Mouse (Mus musculus) limb, embryonic 13.5 days (tissue): ENCODE measurements at regions not wholly inside any gene's neighbourhood (a gene's known extent, or its start where the extent isn't known, plus 50 kb on each side); places are given as distances from the start of the nearest gene placed in this dataset.
A peak's percentile ranks its signal among the peaks of the same experiment; 100 is the strongest.

ENCODE experiments used
- ATAC-seq: fragments of 200-750 bp; cut with Nextera tagmentation; 2 replicates; pipeline ENCODE4 v1.8.0; 2017; ENCODE audit warnings: low read depth, moderate number of reproducible peaks, moderate TSS enrichment; ENCODE audit not compliant: low FRiP score
- H3K27ac ChIP-seq: fragments of 300-500 bp; sonication (generic); 2 replicates; pipeline ENCODE4 v1.5.1; 2015; ENCODE audit warnings: inconsistent platforms, mild to moderate bottlenecking, moderate library complexity
- H3K27me3 ChIP-seq: fragments of 300-500 bp; sonication (generic); 2 replicates; pipeline ENCODE4 v1.6.1; 2015; ENCODE audit warnings: mild to moderate bottlenecking, inconsistent platforms
- H3K36me3 ChIP-seq: fragments of 300-500 bp; sonication (generic); 2 replicates; pipeline ENCODE4 v1.6.1; 2015; ENCODE audit warnings: inconsistent platforms, mild to moderate bottlenecking, moderate library complexity
- H3K4me1 ChIP-seq: fragments of 300-500 bp; sonication (generic); 2 replicates; pipeline ENCODE4 v1.6.1; 2015; ENCODE audit warnings: inconsistent platforms
- H3K4me2 ChIP-seq: fragments of 300-500 bp; sonication (generic); replicated peaks from 2 replicates; pipeline ENCODE4 v1.6.1; 2015; ENCODE audit warnings: inconsistent platforms, mild to moderate bottlenecking, moderate library complexity
- H3K4me3 ChIP-seq: fragments of 300-500 bp; sonication (generic); 2 replicates; pipeline ENCODE4 v1.5.1; 2015; ENCODE audit warnings: moderate library complexity, mild to moderate bottlenecking, inconsistent platforms
- H3K9ac ChIP-seq: fragments of 300-500 bp; sonication (generic); 2 replicates; pipeline ENCODE4 v1.6.1; 2015; ENCODE audit warnings: mild to moderate bottlenecking, inconsistent platforms
- H3K9me3 ChIP-seq: fragments of 300-500 bp; sonication (generic); 2 replicates; pipeline ENCODE4 v1.6.1; 2016; ENCODE audit warnings: inconsistent platforms
- WGBS: fragments of 180-500 bp; shearing (Covaris S2); methylation state at CpG from one replicate; pipeline ENCODE4 v1.1.7; 2015; 5-methylcytosine and 5-hydroxymethylcytosine counted together

DNA sequence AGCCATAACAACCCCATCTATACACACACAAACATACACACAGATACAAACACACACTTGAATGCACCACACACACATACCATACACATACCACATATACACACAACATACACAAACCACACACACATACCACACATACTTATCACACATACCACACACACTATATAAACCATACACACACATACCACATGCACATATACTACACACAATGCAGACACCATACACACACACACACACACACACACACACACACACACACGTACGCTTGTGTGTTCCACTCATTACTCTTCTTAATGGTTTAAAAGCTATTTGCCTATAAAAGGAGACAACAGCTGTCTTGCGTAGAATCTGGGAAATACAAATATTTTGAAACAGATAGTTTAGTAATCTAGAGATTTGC, 83.1 kb upstream of the Gm6993 start:
- WGBS, result 96% methylated on average over 3 of the region's 3 CpGs
- Histone ChIP-seq H3K27ac (no peak overlapping the region), H3K4me3 (no peak overlapping the region), H3K4me1 (no peaks in the 10 kb centered on the region), H3K27me3 (no peaks in the 10 kb centered on the region), H3K9me3 (no peaks in the 10 kb centered on the region), H3K4me2 (no peak overlapping the region), H3K9ac (no peak overlapping the region), H3K36me3 (no peaks in the 10 kb centered on the region)
- no peak for ATAC-seq

DNA sequence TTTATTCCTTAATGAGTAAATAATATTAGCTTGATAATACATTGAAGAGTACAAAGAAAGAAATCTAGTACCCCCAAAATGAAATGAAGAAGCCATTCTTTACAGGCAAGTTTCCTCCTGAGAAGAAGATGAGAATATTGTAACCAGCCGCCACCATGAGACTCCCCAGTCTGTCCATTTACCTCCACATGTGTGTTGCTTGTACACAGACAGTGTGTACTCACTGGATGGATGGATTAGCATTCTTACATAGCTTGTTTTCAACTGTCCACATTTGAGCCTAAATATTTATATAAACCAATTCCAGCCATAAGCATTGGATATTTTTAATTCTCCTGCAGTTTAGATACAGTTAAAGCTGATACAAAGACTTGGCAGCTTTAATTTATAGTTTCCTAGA, 82.7 kb upstream of the Gm6993 start:
- Histone ChIP-seq H3K9ac (no peak overlapping the region), H3K27ac (no peak overlapping the region), H3K9me3 (no peaks in the 10 kb centered on the region), H3K27me3 (no peaks in the 10 kb centered on the region), H3K36me3 (no peaks in the 10 kb centered on the region), H3K4me2 (no peak overlapping the region), H3K4me3 (no peak overlapping the region), H3K4me1 (no peaks in the 10 kb centered on the region)
- WGBS, result 84% methylated on average over 1 of the region's 1 CpGs
- ATAC-seq, result no peak

GRCm38 (mm10) chr12:31158885-31159284, 81.7 kb upstream of the Gm6993 start:
- H3K4me2 ChIP-seq, result no peak overlapping the region
- ATAC-seq, result no peak
- no peaks in the 10 kb centered on the region for H3K4me1 ChIP-seq
- H3K4me3 ChIP-seq, result no peak overlapping the region
- no peaks in the 10 kb centered on the region for H3K36me3 ChIP-seq
- H3K27me3 ChIP-seq, result no peaks in the 10 kb centered on the region
- no peak overlapping the region for H3K27ac ChIP-seq
- H3K9ac ChIP-seq, result no peak overlapping the region
- H3K9me3 ChIP-seq, result no peaks in the 10 kb centered on the region
- 83% methylated on average over 4 of the region's 4 CpGs for WGBS

- WGBS, result 83% methylated on average over 7 of the region's 7 CpGs
- Histone ChIP-seq H3K4me3 (no peak overlapping the region), H3K4me2 (no peak overlapping the region), H3K4me1 (no peaks in the 10 kb centered on the region), H3K27ac (no peak overlapping the region), H3K9ac (no peak overlapping the region), H3K27me3 (no peaks in the 10 kb centered on the region), H3K36me3 (no peaks in the 10 kb centered on the region), H3K9me3 (no peaks in the 10 kb centered on the region)
- no peak for ATAC-seq
Observed at GRCm38 (mm10) chr12:31159378-31159777, 81.2 kb upstream of the Gm6993 start.

DNA sequence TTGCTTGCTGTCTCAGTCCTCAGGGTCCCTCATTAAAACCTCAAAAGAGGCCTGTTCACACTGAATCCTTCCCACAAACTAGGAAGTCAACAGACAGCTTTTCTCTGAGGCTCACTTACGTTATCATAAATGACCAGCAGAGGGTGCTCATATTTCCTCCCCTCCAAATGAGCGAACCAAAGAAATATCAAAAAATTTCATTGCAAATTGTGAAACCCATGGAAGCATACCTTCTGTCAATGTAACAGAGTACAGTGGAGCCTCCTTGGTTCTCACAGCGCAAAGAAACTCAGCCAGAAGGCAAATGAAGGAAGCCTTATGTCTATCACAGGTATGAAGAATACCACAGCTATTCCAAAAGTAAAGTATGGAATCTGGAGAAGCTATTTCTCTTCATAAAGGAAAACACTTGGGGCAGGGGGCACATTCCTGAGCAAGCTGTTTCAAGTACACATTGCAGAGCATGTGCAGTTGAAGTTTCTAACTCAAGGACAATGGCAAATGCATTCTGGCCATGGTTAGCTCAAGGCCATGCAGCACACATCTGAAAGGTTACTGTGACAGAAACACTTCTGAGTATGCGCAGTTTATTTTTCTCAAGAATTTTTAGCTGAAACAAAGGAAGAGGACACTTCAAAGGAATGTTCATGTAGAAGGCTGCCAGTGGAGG, 72.2 kb upstream of the Gm6993 start:
- no peaks in the 10 kb centered on the region for H3K36me3 ChIP-seq
- no peak overlapping the region for H3K27ac ChIP-seq
- H3K4me3 ChIP-seq, result no peak overlapping the region
- H3K9ac ChIP-seq, result no peak overlapping the region
- ATAC-seq, result no peak
- no peaks in the 10 kb centered on the region for H3K9me3 ChIP-seq
- peaks cover 15% of the 10 kb centered on the region; the same call in 1 of the 2 replicates for H3K4me1 ChIP-seq
- H3K27me3 ChIP-seq, result no peaks in the 10 kb centered on the region
- no peak overlapping the region for H3K4me2 ChIP-seq
- WGBS, result 47% methylated on average over 4 of the region's 4 CpGs

DNA sequence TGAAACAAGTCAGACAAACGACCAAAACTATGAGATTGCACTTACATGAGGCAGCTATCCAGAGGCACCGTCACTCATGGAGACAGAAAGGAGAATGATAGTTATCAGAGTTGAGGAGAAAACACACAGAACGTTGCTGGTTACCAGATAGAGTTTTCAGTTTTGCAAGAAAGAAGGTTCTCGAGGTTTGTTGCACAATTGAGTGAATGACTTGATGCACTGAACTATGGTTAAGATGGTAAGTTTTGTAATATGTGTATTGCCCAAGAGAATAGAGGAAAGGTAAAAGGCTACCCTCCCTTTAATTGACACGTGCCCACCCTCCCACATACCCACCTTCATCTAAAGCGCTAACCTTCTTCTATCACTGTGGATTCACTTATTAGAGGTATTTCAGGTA, 70.5 kb upstream of the Gm6993 start:
- 0 out of 2 replicates have a peak, but pooled peaks cover 7% of the 10 kb centered on the region for H3K9me3 ChIP-seq
- H3K36me3 ChIP-seq, result no peaks in the 10 kb centered on the region
- H3K27me3 ChIP-seq, result no peaks in the 10 kb centered on the region
- 84% methylated on average over 6 of the region's 6 CpGs for WGBS
- peaks cover 15% of the 10 kb centered on the region; the same call in 1 of the 2 replicates for H3K4me1 ChIP-seq
- H3K4me2 ChIP-seq, result no peak overlapping the region
- no peak overlapping the region for H3K9ac ChIP-seq
- no peak for ATAC-seq
- H3K4me3 ChIP-seq, result no peak overlapping the region
- H3K27ac ChIP-seq, result no peak overlapping the region

DNA sequence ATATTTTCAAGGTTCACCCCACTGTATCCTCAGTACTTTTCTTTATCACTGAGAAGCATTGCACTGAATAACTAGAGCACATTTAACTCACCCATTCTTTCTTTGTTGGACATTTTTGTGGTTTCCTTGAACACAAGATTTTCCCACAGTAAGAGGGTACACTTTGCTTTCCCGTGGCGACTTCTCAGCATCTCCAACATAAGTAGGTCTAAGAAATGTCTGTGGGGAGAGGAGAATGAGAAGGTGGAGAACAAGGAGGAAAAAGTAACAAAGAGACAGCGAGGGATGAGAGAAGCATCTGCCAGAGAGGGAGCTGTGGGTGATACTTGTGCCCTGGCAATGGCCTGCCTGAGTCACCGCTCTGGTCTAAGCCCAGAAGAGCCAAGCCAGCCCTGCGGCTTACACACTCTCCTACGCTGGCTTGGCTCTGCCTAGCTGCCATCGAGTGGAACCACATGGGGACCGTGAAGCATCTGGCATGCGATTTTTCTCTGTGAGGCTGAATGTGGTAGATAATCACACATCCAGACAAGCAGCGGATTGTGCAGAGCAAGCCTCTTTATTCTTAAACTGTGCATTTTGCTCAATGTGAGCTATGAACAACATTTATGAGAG, 69.9 kb upstream of the Gm6993 start:
- H3K36me3 ChIP-seq, result no peaks in the 10 kb centered on the region
- H3K27me3 ChIP-seq, result no peaks in the 10 kb centered on the region
- H3K4me2 ChIP-seq, result no peak overlapping the region
- 70% methylated on average over 10 of the region's 10 CpGs for WGBS
- H3K4me3 ChIP-seq, result no peak overlapping the region
- H3K9ac ChIP-seq, result no peak overlapping the region
- H3K27ac ChIP-seq, result 0 out of 2 replicates have a peak overlapping the region, but pooled peaks have one; percentile 15
- ATAC-seq, result no peak
- H3K9me3 ChIP-seq, result 0 out of 2 replicates have a peak, but pooled peaks cover 7% of the 10 kb centered on the region
- H3K4me1 ChIP-seq, result peaks cover 15% of the 10 kb centered on the region; the same call in 1 of the 2 replicates

DNA sequence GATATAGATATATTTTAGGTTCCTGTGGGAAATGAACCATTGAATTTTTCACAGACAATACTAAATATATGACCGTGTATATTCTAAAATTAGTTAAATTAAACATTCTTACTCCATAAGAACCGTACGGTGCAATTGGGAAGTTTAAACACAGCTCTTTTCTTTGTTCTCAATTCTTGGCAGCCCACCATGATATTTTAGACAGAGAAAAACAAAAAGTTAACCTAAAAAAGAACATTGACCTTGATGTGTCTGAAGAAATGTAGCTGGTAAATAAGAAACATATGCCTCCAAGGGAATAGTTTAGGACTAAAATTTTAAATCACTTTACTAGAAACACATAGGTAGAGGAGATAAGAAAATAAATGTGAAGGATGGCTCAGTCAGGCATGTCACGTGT, 68.6 kb upstream of the Gm6993 start:
- peaks cover 15% of the 10 kb centered on the region; the same call in 1 of the 2 replicates for H3K4me1 ChIP-seq
- H3K27me3 ChIP-seq, result no peaks in the 10 kb centered on the region
- no peak overlapping the region for H3K4me3 ChIP-seq
- ATAC-seq, result no peak
- WGBS, result 66% methylated on average over 4 of the region's 4 CpGs
- no peak overlapping the region for H3K9ac ChIP-seq
- H3K4me2 ChIP-seq, result no peak overlapping the region
- H3K27ac ChIP-seq, result no peak overlapping the region
- H3K9me3 ChIP-seq, result 0 out of 2 replicates have a peak, but pooled peaks cover 7% of the 10 kb centered on the region
- H3K36me3 ChIP-seq, result no peaks in the 10 kb centered on the region

- ATAC-seq, result no peak
- Histone ChIP-seq H3K4me2 (no peak overlapping the region), H3K4me3 (no peak overlapping the region), H3K4me1 (peaks cover 15% of the 10 kb centered on the region; the same call in 1 of the 2 replicates), H3K36me3 (no peaks in the 10 kb centered on the region), H3K9ac (no peak overlapping the region), H3K9me3 (0 out of 2 replicates have a peak, but pooled peaks cover 7% of the 10 kb centered on the region), H3K27me3 (no peaks in the 10 kb centered on the region), H3K27ac (no peak overlapping the region)
- 70% methylated on average over 4 of the region's 4 CpGs for WGBS
Observed at GRCm38 (mm10) chr12:31172451-31173318, 67.9 kb upstream of the Gm6993 start.

GRCm38 (mm10) chr12:31173512-31173911, 67.1 kb upstream of the Gm6993 start:
- Histone ChIP-seq H3K27ac (no peak overlapping the region), H3K4me3 (no peak overlapping the region), H3K4me1 (peaks cover 13% of the 10 kb centered on the region; the same call in 1 of the 2 replicates), H3K36me3 (no peaks in the 10 kb centered on the region), H3K9ac (no peak overlapping the region), H3K4me2 (no peak overlapping the region), H3K27me3 (no peaks in the 10 kb centered on the region), H3K9me3 (0 out of 2 replicates have a peak, but pooled peaks cover 7% of the 10 kb centered on the region)
- 88% methylated on average over 5 of the region's 5 CpGs for WGBS
- ATAC-seq, result no peak

DNA sequence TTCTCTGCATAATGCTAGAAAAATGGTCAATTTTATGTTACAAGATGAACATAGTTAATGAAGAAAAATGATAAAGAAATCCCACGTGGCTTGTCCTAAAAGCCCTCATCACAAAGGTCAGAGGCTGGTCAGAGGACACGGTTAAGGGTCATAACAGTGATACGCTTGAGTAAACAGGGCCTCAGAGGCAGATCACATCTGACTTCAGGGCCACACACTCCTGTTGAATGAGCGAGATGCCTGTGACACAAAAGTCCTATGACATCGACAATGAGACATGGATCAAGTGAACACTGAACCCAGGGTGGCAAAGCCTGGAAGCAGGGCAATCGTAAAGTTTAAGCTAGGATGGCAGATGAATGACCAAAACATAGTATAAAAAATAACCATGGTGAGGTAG, 61.0 kb upstream of the Gm6993 start:
- H3K9me3 ChIP-seq, result 0 out of 2 replicates have a peak, but pooled peaks cover 3% of the 10 kb centered on the region
- 63% methylated on average over 6 of the region's 6 CpGs for WGBS
- no peaks in the 10 kb centered on the region for H3K36me3 ChIP-seq
- H3K27me3 ChIP-seq, result no peaks in the 10 kb centered on the region
- H3K9ac ChIP-seq, result no peak overlapping the region
- peaks cover 10% of the 10 kb centered on the region; the same call in 1 of the 2 replicates for H3K4me1 ChIP-seq
- no peak overlapping the region for H3K4me2 ChIP-seq
- no peak overlapping the region for H3K27ac ChIP-seq
- no peak for ATAC-seq
- H3K4me3 ChIP-seq, result no peak overlapping the region

DNA sequence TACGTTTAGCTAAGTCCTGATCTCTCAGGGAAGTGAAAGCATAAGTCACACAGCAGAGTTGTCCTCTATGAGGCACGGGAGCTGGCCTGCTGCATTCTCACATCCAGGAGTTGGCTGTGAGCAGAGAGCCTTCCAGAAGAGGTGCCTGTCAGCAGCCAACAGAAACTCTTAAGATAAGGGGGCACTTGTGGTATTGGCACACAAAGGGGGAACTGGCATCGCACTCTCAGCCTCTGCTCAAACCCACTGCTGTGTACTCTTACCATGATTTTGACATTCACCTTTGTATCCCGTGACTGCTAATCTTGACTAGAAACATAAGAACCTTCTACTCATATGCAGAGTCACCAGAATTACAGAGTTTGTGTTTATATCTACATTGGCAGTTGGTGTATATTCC, 56.9 kb upstream of the Gm6993 start:
- no peak overlapping the region for H3K27ac ChIP-seq
- 77% methylated on average over 4 of the region's 4 CpGs for WGBS
- no peaks in the 10 kb centered on the region for H3K9me3 ChIP-seq
- no peaks in the 10 kb centered on the region for H3K27me3 ChIP-seq
- no peak for ATAC-seq
- H3K9ac ChIP-seq, result no peak overlapping the region
- no peak overlapping the region for H3K4me2 ChIP-seq
- H3K4me3 ChIP-seq, result no peak overlapping the region
- H3K36me3 ChIP-seq, result no peaks in the 10 kb centered on the region
- H3K4me1 ChIP-seq, result peaks cover 29% of the 10 kb centered on the region
